Mouse (Mus musculus) liver, postnatal 0 days (tissue): ENCODE results near the gene Nkiras2.

Experiments used
- CTCF ChIP-seq: sonication (generic); IDR thresholded peaks from 2 replicates; pipeline ENCODE4 v1.5.1; 2016; ENCODE audit warnings: antibody characterized with exemption, low read depth
- EP300 ChIP-seq: IDR thresholded peaks from 2 replicates; pipeline ENCODE4 v1.6.1; 2016; ENCODE audit warnings: antibody characterized with exemption, low read depth, mild to moderate bottlenecking

GRCm38 (mm10) chr11:100656458-100656857 is 37.4 kb downstream of the Nkiras2 start:
- TF ChIP-seq CTCF (no peak), EP300 (no peak)
